Mouse (Mus musculus) thymus, adult 2 months (tissue): ENCODE results near the gene Dcps.

Source experiments
- CTCF ChIP-seq: fragments of 200-500 bp; IDR thresholded peaks from 2 replicates; pipeline ENCODE4 v1.5.1; 2012; ENCODE audit warnings: mild to moderate bottlenecking, control low read depth, low read length, moderate library complexity, borderline replicate concordance; ENCODE audit not compliant: control insufficient read depth, poor library complexity, insufficient read depth; ENCODE audit errors: extremely low read depth
- POLR2A ChIP-seq: fragments of 200-500 bp; IDR thresholded peaks from 2 replicates; pipeline ENCODE4 v1.6.1; 2012; ENCODE audit warnings: mild to moderate bottlenecking, low read length, control low read depth, moderate library complexity; ENCODE audit not compliant: control insufficient read depth, poor library complexity, insufficient read depth; ENCODE audit errors: extremely low read depth

- TF ChIP-seq POLR2A (no peak), CTCF (no peak)
Observed at GRCm38 (mm10) chr9:35127147-35127546, 48.7 kb downstream of the Dcps start.
